Mouse (Mus musculus) midbrain, embryonic 12.5 days (tissue): Measurements from ENCODE around the gene Sqstm1. TPM values are rescaled to one million over a fixed set of nuclear protein-coding genes. Genes with fewer than 3 reads are reported as not detected.
"Not testable (repeated sequence)": the region's sequence is repeated elsewhere in the genome, so short reads cannot be mapped to it uniquely, and the experiment has no call there.

Source experiments
- ATAC-seq: fragments of 200-750 bp; cut with Nextera tagmentation; 2 replicates; pipeline ENCODE4 v1.8.0; 2017; ENCODE audit warnings: low read depth, moderate TSS enrichment, moderate library complexity; ENCODE audit not compliant: low FRiP score
- H3K27ac ChIP-seq: fragments of 300-500 bp; sonication (generic); replicated peaks from 2 replicates; pipeline ENCODE4 v1.5.1; 2016; ENCODE audit warnings: mild to moderate bottlenecking
- H3K27me3 ChIP-seq: fragments of 300-500 bp; sonication (generic); 2 replicates; pipeline ENCODE4 v1.6.1; 2016; ENCODE audit warnings: mild to moderate bottlenecking
- H3K36me3 ChIP-seq: fragments of 300-500 bp; sonication (generic); 2 replicates; pipeline ENCODE4 v1.6.1; 2016
- H3K4me1 ChIP-seq: fragments of 300-500 bp; sonication (generic); 2 replicates; pipeline ENCODE4 v1.6.1; 2016
- H3K4me2 ChIP-seq: fragments of 300-500 bp; sonication (generic); replicated peaks from 2 replicates; pipeline ENCODE4 v1.6.1; 2016; ENCODE audit warnings: mild to moderate bottlenecking, moderate library complexity
- H3K4me3 ChIP-seq: fragments of 300-500 bp; sonication (generic); 2 replicates; pipeline ENCODE4 v1.5.1; 2016; ENCODE audit warnings: mild to moderate bottlenecking
- H3K9ac ChIP-seq: fragments of 300-500 bp; sonication (generic); replicated peaks from 2 replicates; pipeline ENCODE4 v1.6.1; 2016; ENCODE audit warnings: mild to moderate bottlenecking, moderate library complexity
- H3K9me3 ChIP-seq: fragments of 300-500 bp; sonication (generic); 2 replicates; pipeline ENCODE4 v1.6.1; 2016; ENCODE audit warnings: mild to moderate bottlenecking
- WGBS: fragments of 180-500 bp; shearing (Covaris S2); methylation state at CpG from one replicate; pipeline ENCODE4 v1.1.7; 2016; 5-methylcytosine and 5-hydroxymethylcytosine counted together
- polyA plus RNA-seq: library from polyadenylated mRNA; unstranded; fragments of >200 nt; fragmentation: Nextera tagmentation; extraction: Ambion mirVana; gene quantifications from 2 replicates; pipeline ENCODE4 v1.2.1, GENCODE M21; 2016

Sqstm1 gene
- polyA plus RNA-seq, 1 experiment from 2014 or later, result 203 TPM

DNA sequence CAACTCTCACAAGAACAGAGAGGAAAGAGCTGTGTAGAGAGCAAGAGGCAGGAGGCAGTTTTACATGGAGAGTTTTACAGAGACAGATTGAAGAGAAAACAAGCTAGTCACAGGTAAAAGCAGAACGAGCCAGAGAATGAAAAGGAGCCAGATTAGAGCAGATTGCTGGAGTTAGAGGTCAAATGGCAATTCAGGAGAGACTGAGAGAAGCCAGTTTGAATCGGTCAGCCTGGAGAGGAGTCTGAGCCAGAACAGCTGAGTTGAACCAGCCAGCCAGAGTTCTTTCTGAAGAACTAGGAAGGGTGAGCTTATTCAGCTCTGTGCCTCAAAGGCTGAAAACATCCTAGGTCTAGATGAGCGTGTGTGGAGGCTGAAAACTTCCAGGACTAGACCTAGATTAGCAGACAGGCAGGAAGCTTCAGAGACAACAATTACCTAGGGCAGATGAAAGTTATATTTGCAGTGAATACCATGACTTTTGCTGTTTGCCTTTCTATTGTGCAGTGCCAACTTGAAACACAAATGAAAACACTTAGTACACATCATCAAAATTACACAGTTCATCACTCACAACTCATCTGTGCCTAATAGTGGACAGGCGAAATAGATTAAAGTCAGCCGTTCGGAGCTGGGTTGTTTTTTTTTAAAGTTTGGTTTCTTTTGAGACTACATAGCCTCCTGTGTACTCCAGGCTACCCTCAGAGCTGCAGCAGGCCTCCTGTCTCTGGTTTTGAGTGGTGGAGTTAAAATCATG, 30.0 kb downstream of the Sqstm1 start:
- Histone ChIP-seq H3K4me1 (no peaks in the 10 kb centered on the region), H3K9ac (no peak overlapping the region), H3K27ac (no peak overlapping the region), H3K36me3 (peaks cover 25% of the 10 kb centered on the region), H3K4me2 (no peak overlapping the region), H3K4me3 (no peak overlapping the region), H3K27me3 (no peaks in the 10 kb centered on the region), H3K9me3 (no peaks in the 10 kb centered on the region)
- WGBS, result 77% methylated on average over 6 of the region's 6 CpGs
- ATAC-seq, result no peak

DNA sequence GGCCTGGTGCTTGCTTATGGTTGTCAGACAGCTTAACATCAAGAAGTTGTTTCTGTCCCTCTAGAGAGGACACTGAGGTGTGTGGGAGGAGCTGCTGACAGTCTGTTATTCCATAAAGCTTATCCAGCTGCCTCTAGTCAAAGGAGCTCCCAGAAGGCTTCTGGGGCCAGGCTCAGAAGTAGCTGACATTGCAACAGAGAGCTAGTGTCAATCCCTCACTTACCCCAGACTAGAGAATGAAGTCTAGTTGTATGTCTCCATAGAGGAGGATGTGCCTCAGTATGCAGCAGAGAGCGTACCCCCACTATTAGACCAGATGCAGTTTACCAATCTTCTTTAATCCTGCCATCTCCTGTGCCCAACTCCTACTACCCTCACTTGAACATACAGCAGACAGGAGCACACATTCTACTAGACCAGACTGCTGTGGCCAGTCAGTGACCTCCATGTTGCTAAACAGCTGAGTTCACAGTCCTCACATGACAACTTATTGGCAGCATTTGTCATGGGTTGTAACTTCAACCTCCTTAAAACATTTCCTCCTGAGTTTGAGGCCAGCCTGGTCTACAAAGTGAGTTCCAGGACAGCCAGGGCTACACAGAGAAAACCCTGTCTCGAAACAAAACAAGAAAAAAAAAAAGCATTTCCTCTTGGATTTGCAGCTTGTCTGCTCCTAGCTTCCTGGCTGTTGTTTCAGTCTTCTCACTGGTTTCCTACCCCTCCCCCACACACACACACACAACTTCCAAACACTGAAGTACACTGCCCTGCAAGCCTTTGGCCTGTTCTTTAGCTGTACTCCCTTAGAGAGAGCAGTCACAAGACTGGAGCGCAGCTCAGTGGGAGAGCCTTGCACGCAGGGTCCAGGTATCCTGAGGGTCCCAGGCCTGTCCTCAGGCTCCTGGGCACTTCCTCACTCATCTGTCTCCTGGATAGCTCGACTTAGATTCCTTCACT, 31.8 kb downstream of the Sqstm1 start:
- peaks cover 6% of the 10 kb centered on the region for H3K4me1 ChIP-seq
- no peaks in the 10 kb centered on the region for H3K27me3 ChIP-seq
- H3K9me3 ChIP-seq, result no peaks in the 10 kb centered on the region
- H3K9ac ChIP-seq, result no peak overlapping the region
- H3K4me2 ChIP-seq, result no peak overlapping the region
- H3K36me3 ChIP-seq, result peaks cover 15% of the 10 kb centered on the region
- 85% methylated on average over 5 of the region's 5 CpGs for WGBS
- H3K27ac ChIP-seq, result no peak overlapping the region
- ATAC-seq, result no peak
- no peak overlapping the region for H3K4me3 ChIP-seq

- ATAC-seq, result no peak
- H3K4me3 ChIP-seq, result no peak overlapping the region
- H3K36me3 ChIP-seq, result peaks cover 15% of the 10 kb centered on the region
- no peaks in the 10 kb centered on the region for H3K9me3 ChIP-seq
- no peak overlapping the region for H3K4me2 ChIP-seq
- no peak overlapping the region for H3K27ac ChIP-seq
- 74% methylated on average over 6 of the region's 6 CpGs for WGBS
- H3K9ac ChIP-seq, result no peak overlapping the region
- peaks cover 6% of the 10 kb centered on the region for H3K4me1 ChIP-seq
- H3K27me3 ChIP-seq, result no peaks in the 10 kb centered on the region
These were observed 33.5 kb downstream of the Sqstm1 start for GRCm38 (mm10) chr11:50177111-50177510.

- no peak for ATAC-seq
- H3K4me2 ChIP-seq, result no peak overlapping the region
- H3K9me3 ChIP-seq, result no peaks in the 10 kb centered on the region
- WGBS, result 81% methylated on average over 3 of the region's 3 CpGs
- H3K27ac ChIP-seq, result no peak overlapping the region
- H3K4me1 ChIP-seq, result peaks cover 6% of the 10 kb centered on the region
- H3K36me3 ChIP-seq, result peaks cover 22% of the 10 kb centered on the region
- no peaks in the 10 kb centered on the region for H3K27me3 ChIP-seq
- H3K9ac ChIP-seq, result no peak overlapping the region
- no peak overlapping the region for H3K4me3 ChIP-seq
These were observed 34.3 kb downstream of the Sqstm1 start for GRCm38 (mm10) chr11:50176351-50176750.

- Histone ChIP-seq H3K9ac (peak overlapping the region; percentile 78), H3K27ac (peak overlapping the region; percentile 76), H3K36me3 (peaks cover 38% of the 10 kb centered on the region), H3K4me2 (peak overlapping the region; percentile 84), H3K4me1 (peaks cover 6% of the 10 kb centered on the region), H3K27me3 (no peaks in the 10 kb centered on the region), H3K4me3 (peak overlapping the region; percentile 78), H3K9me3 (no peaks in the 10 kb centered on the region)
- WGBS, result under 1% methylated on average over 27 of the region's 27 CpGs
- peak; percentile 100 for ATAC-seq
These were observed 35.9 kb downstream of the Sqstm1 start for GRCm38 (mm10) chr11:50174730-50175187.

DNA sequence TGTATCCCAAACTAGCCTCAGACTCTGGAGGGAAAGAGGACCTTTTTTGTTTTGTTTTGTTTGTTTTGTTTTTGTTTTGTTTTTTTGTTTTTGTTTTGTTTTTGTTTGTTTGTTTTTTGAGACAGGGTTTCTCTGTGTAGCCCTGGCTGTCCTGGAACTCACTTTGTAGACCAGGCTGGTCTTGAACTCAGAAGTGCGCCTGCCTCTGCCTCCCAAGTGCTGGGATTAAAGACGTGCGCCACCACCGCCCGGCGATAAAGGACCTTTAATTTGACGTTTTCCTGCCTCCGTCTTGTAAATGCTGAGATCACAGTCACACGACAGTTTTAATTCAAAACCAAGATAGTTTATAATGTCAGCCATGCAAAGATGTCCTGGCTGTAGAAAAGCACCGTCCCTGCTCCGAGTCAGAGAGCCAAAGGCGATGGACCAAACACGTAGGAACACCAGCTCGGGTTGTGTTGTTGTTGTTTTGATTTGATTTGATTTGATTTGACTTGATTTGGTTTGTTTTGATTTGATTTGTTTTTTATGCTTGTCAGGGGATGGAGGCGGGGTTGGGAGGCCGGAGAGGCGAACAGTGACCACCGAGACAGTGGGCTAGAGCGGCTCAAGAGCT, 36.4 kb downstream of the Sqstm1 start, which contains the start of gene Mrnip:
TSS of gene Mrnip (plus strand) at position 334 of the 619 bp plus-strand sequence.
- peak within 1 kb of the TSS; percentile 84 for H3K4me2 ChIP-seq
- peak within 1 kb of the TSS; percentile 78 for H3K9ac ChIP-seq
- H3K36me3 ChIP-seq, result peaks cover 44% of the 10 kb centered on the region
- 4% methylated on average over 19 of the region's 19 CpGs for WGBS
- H3K4me1 ChIP-seq, H3K9me3 ChIP-seq, H3K27me3 ChIP-seq: not testable (repeated sequence)
- H3K27ac ChIP-seq, result peak within 1 kb of the TSS; percentile 76
- ATAC-seq, result peak; percentile 42
- peak within 1 kb of the TSS; percentile 78 for H3K4me3 ChIP-seq

- H3K4me3 ChIP-seq, result no peak overlapping the region
- no peak overlapping the region for H3K4me2 ChIP-seq
- peaks cover 67% of the 10 kb centered on the region for H3K36me3 ChIP-seq
- no peak overlapping the region for H3K9ac ChIP-seq
- ATAC-seq, result no peak
- H3K9me3 ChIP-seq, result no peaks in the 10 kb centered on the region
- WGBS, result 89% methylated on average over 5 of the region's 5 CpGs
- H3K4me1 ChIP-seq, result no peaks in the 10 kb centered on the region
- no peak overlapping the region for H3K27ac ChIP-seq
- no peaks in the 10 kb centered on the region for H3K27me3 ChIP-seq
These were observed 42.3 kb downstream of the Sqstm1 start for GRCm38 (mm10) chr11:50168352-50168751.

DNA sequence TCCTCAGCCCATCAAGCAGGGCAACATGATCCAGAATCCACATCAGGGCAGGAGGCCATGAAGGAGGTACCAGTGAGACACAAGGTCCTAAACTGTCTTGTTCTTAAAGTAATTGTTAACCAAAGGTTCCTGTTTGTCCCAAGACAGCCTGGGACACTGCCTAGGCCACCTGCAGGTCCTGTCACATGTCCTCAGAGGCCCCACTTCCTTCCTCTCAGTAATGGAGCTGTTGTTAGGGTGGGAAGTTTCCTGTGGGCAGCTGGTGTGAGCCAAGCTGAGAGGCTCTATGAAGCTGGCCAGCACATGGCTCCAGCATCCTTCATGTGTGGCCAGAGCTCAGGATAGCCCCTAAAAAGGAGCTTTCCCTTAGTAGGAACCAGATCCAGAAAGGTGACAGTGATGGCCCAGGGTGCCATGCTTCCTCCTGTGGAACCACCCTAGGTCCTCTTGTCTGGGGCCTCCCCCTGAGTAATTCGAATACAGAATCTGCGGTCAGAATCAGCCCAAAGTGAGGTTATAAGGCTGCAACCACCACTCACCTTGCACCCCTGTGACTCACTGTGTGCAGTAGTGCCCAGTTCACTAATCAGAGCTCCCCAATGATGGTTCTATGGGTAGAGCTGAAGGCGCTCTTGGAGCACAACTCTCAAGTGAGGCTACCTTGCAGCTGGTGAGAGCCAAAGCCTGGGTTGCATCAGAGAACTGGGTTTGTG, 48.1 kb downstream of the Sqstm1 start:
- peaks cover 63% of the 10 kb centered on the region for H3K36me3 ChIP-seq
- WGBS, result 91% methylated on average over 3 of the region's 3 CpGs
- H3K4me2 ChIP-seq, result no peak overlapping the region
- no peak overlapping the region for H3K4me3 ChIP-seq
- no peak for ATAC-seq
- no peaks in the 10 kb centered on the region for H3K9me3 ChIP-seq
- no peak overlapping the region for H3K27ac ChIP-seq
- no peak overlapping the region for H3K9ac ChIP-seq
- H3K4me1 ChIP-seq, result no peaks in the 10 kb centered on the region
- no peaks in the 10 kb centered on the region for H3K27me3 ChIP-seq

- Histone ChIP-seq H3K36me3 (peaks cover 70% of the 10 kb centered on the region), H3K27me3 (no peaks in the 10 kb centered on the region), H3K4me1 (no peaks in the 10 kb centered on the region), H3K27ac (no peak overlapping the region), H3K4me3 (no peak overlapping the region), H3K9me3 (no peaks in the 10 kb centered on the region), H3K9ac (no peak overlapping the region), H3K4me2 (no peak overlapping the region)
- peak; percentile 41; the same call in 1 of the 2 replicates for ATAC-seq
- 71% methylated on average over 10 of the region's 10 CpGs for WGBS
These were observed 48.9 kb downstream of the Sqstm1 start for GRCm38 (mm10) chr11:50161578-50162304.

DNA sequence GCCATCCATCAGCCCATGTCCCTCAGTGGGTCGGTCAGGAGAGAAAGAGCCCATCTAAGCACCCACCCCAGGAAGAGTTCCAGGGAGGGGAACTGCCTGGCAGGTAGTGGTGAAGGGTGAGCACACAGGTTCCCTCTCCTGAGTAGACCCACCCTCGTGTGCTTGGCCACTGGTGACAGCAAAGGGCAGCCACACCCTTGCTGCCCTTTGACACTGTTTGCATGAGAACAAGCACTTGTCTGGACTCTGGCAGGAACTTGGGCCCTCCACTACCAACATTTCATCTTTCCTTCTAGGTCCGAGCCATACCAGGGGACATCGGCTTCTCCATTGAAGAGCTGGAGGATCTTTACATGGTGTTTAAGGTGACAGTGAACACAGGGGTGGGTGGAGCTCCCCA, 51.3 kb downstream of the Sqstm1 start:
- Histone ChIP-seq H3K4me3 (no peak overlapping the region), H3K9me3 (no peaks in the 10 kb centered on the region), H3K27me3 (no peaks in the 10 kb centered on the region), H3K4me1 (no peaks in the 10 kb centered on the region), H3K4me2 (no peak overlapping the region), H3K36me3 (peaks cover 80% of the 10 kb centered on the region), H3K9ac (no peak overlapping the region), H3K27ac (no peak overlapping the region)
- 83% methylated on average over 4 of the region's 4 CpGs for WGBS
- ATAC-seq, result no peak

- no peak overlapping the region for H3K27ac ChIP-seq
- no peaks in the 10 kb centered on the region for H3K4me1 ChIP-seq
- peaks cover 80% of the 10 kb centered on the region for H3K36me3 ChIP-seq
- H3K4me2 ChIP-seq, result no peak overlapping the region
- no peak overlapping the region for H3K4me3 ChIP-seq
- 96% methylated on average over 7 of the region's 7 CpGs for WGBS
- ATAC-seq, result no peak
- no peaks in the 10 kb centered on the region for H3K9me3 ChIP-seq
- no peak overlapping the region for H3K9ac ChIP-seq
- H3K27me3 ChIP-seq, result no peaks in the 10 kb centered on the region
These were observed 52.3 kb downstream of the Sqstm1 start for GRCm38 (mm10) chr11:50158346-50158745.
